In genomic region chr13:114760901-114761300, GRCm38 (mm10) we compare ENCODE assay signal across 17 mouse cellular contexts. TPM values are rescaled to one million over a fixed set of nuclear protein-coding genes. Genes with fewer than 3 reads are reported as not detected.
A peak's percentile ranks its signal among the peaks of the same experiment; 100 is the strongest.
DNase-seq lines count a peak whose midpoint lies in the region; ATAC-seq lines count a peak whose summit lies in the region.
"Had no signal": no experiment of that assay in that cellular context is flagged by ENCODE, and none has a peak within 500 bp of the region (broad histone marks: within the 10 kb centered on the region; RNA-seq: fewer than 3 reads in every experiment).

No protein-coding gene starts in this region.

- DNase-seq in heart, adult 18-20 months, result peak; percentile 72 to 77
- DNase-seq in adrenal gland, adult 2 months, result peak; percentile 68
- DNase-seq in gastrocnemius, postnatal 25 days, result peak; percentile 74
- DNase-seq in lung, postnatal 36 days, result peak; percentile 43
- no peak for DNase-seq in c-Kit-positive CD71-positive TER-119-positive erythroid progenitor cells, embryonic 14.5 days (ENCODE audit: low spot score)
- DNase-seq: cerebellum, postnatal 25 days; kidney, postnatal 4 days had no signal

- H3K36me3 ChIP-seq in heart, embryonic 11.5 days (ENCODE audit: control insufficient read depth, insufficient read depth, low read length), result no peaks in the 10 kb centered on the region
- H3K36me3 ChIP-seq: embryonic facial prominence, embryonic 13.5 days; intestine, embryonic 15.5 days; limb, embryonic 15.5 days had no signal

- H3K4me1 ChIP-seq in heart, embryonic 11.5 days (ENCODE audit: control insufficient read depth, insufficient read depth, low read length), result no peaks in the 10 kb centered on the region
- H3K4me1 ChIP-seq: embryonic facial prominence, embryonic 13.5 days; intestine, embryonic 15.5 days; limb, embryonic 15.5 days had no signal

- H3K4me3 ChIP-seq in heart, embryonic 11.5 days (ENCODE audit: low read depth, low read length), result no peak overlapping the region
- H3K4me3 ChIP-seq: embryonic facial prominence, embryonic 13.5 days; intestine, embryonic 15.5 days; left cerebral cortex, adult 2 months; limb, embryonic 15.5 days had no signal

- H3K27me3 ChIP-seq in heart, embryonic 11.5 days (ENCODE audit: control insufficient read depth, insufficient read depth, low read length), result no peaks in the 10 kb centered on the region
- H3K27me3 ChIP-seq: embryonic facial prominence, embryonic 13.5 days; intestine, embryonic 15.5 days; limb, embryonic 15.5 days; Patski had no signal

- H3K4me2 ChIP-seq in heart, embryonic 11.5 days, result no peak overlapping the region
- H3K4me2 ChIP-seq: embryonic facial prominence, embryonic 13.5 days; intestine, embryonic 15.5 days; limb, embryonic 15.5 days had no signal

- 80% methylated on average over 3 of the region's 3 CpGs for WGBS in heart, embryonic 11.5 days (ENCODE audit: insufficient replicate concordance)

- no peaks in the 10 kb centered on the region for H3K9me3 ChIP-seq in heart, embryonic 11.5 days (replicated peaks; ENCODE audit: control insufficient read depth, low read length)
- H3K9me3 ChIP-seq: embryonic facial prominence, embryonic 13.5 days; intestine, embryonic 15.5 days; limb, embryonic 15.5 days had no signal

- ATAC-seq in heart, embryonic 11.5 days (replicated peaks; ENCODE audit: insufficient number of reproducible peaks, low FRiP score, low TSS enrichment), result no peak
- ATAC-seq in monocyte, adult 5-6 weeks (replicated peaks; ENCODE audit: insufficient number of reproducible peaks, low FRiP score, low TSS enrichment, poor library complexity, severe bottlenecking), result no peak
- ATAC-seq: CD4-positive, CD25-positive, alpha-beta regulatory T cell, adult 4 months; forebrain, embryonic 16.5 days; intestine, embryonic 15.5 days; Patski had no signal

- no peak overlapping the region for H3K27ac ChIP-seq in heart, embryonic 11.5 days (ENCODE audit: low read depth, low read length)
- H3K27ac ChIP-seq: embryonic facial prominence, embryonic 13.5 days; intestine, embryonic 15.5 days; left cerebral cortex, adult 2 months; limb, embryonic 15.5 days; macrophage had no signal

- H3K9ac ChIP-seq in heart, embryonic 11.5 days (ENCODE audit: low read depth, low read length), result no peak overlapping the region
- H3K9ac ChIP-seq: embryonic facial prominence, embryonic 13.5 days; intestine, embryonic 15.5 days; limb, embryonic 15.5 days had no signal

RNA-seq across cellular contexts. Expression of gene Mocs2, which starts 57.1 kb away (rescaled TPM):
- total RNA-seq in heart, adult 18-20 months (2021), result 10 to 100 TPM; 33.1 to 35.5 TPM
- polyA plus RNA-seq in heart, embryonic 11.5 days (2014; fragmentation: Nextera tagmentation; extraction: Ambion mirVana), result 56.6 and 57.7 TPM in 2 replicates
- 100 to 1,000 TPM; 155 to 161 TPM for total RNA-seq in adrenal gland, adult 2 months (2021)
- polyA plus RNA-seq in adrenal gland, adult 2 months (2012; rRNA removed), result 8.0 and 8.9 TPM in 2 replicates
- 10 to 100 TPM; 45.8 to 68.3 TPM for total RNA-seq in gastrocnemius, postnatal 25 days (2021)
- 22.6 to 25.6 TPM (median 23.7 TPM) in 3 replicates for total RNA-seq in monocyte, adult 5-6 weeks (2017)
